Mouse (Mus musculus) liver, embryonic 14.5 days (tissue): ENCODE results near the gene Hprt. TPM values are rescaled to one million over a fixed set of nuclear protein-coding genes. Genes with fewer than 3 reads are reported as not detected.

Experiments
- ATAC-seq: fragments of 200-750 bp; cut with Nextera tagmentation; 2 replicates; pipeline ENCODE4 v1.8.0; 2017; ENCODE audit warnings: moderate number of reproducible peaks, mild to moderate bottlenecking, moderate library complexity; ENCODE audit not compliant: insufficient read depth
- DNase-seq, 3 experiments: peaks; one replicate each; pipeline ENCODE4 v3.0.0-alpha.2; 2012 to 2013; ENCODE audit warnings: low read depth in 3 of 3, low spot score in 3 of 3
- H3K27ac ChIP-seq: fragments of 300-500 bp; sonication (generic); 2 replicates; pipeline ENCODE4 v1.5.1; 2014; ENCODE audit warnings: moderate library complexity, mild to moderate bottlenecking, control low read depth, inconsistent platforms
- H3K27me3 ChIP-seq: fragments of 300-500 bp; sonication (generic); 2 replicates; pipeline ENCODE4 v1.6.1; 2014; ENCODE audit warnings: mild to moderate bottlenecking, low read length, moderate library complexity; ENCODE audit not compliant: control insufficient read depth, insufficient read depth
- H3K36me3 ChIP-seq: fragments of 300-500 bp; sonication (generic); replicated peaks from 2 replicates; pipeline ENCODE4 v1.6.1; 2014; ENCODE audit warnings: low read depth; ENCODE audit not compliant: control insufficient read depth, insufficient read depth
- H3K4me1 ChIP-seq, 2 experiments: fragments of 200-500 bp in 1 of 2; fragments of 300-500 bp in 1 of 2; sonication (generic) in 1 of 2; replicated peaks; 2 replicates each; pipeline ENCODE4 v1.6.1; 2012 to 2014; ENCODE audit warnings: antibody characterized with exemption in 1 of 2, inconsistent platforms in 1 of 2, low read length in 1 of 2; ENCODE audit not compliant: control insufficient read depth in 2 of 2, insufficient read depth in 2 of 2
- H3K4me2 ChIP-seq: fragments of 300-500 bp; sonication (generic); 2 replicates; pipeline ENCODE4 v1.6.1; 2014; ENCODE audit warnings: low read depth, mild to moderate bottlenecking, control low read depth, moderate library complexity
- H3K4me3 ChIP-seq, 2 experiments: fragments of 200-500 bp in 1 of 2; fragments of 300-500 bp in 1 of 2; sonication (generic) in 1 of 2; 2 replicates each; pipeline ENCODE4 v1.5.1; 2012 to 2014; ENCODE audit warnings: low read depth in 2 of 2, low read length in 2 of 2, mild to moderate bottlenecking in 2 of 2, control low read depth in 1 of 2, inconsistent platforms in 1 of 2, moderate library complexity in 1 of 2; ENCODE audit not compliant: insufficient read depth in 1 of 2
- H3K9ac ChIP-seq: fragments of 300-500 bp; sonication (generic); replicated peaks from 2 replicates; pipeline ENCODE4 v1.6.1; 2014; ENCODE audit warnings: mild to moderate bottlenecking, control low read depth, moderate library complexity
- H3K9me3 ChIP-seq: fragments of 300-500 bp; sonication (generic); 2 replicates; pipeline ENCODE4 v1.6.1; 2016; ENCODE audit warnings: low read length, mixed read lengths; ENCODE audit not compliant: control insufficient read depth
- CTCF ChIP-seq: IDR thresholded peaks from 2 replicates; pipeline ENCODE4 v1.5.1; 2016; ENCODE audit warnings: antibody characterized with exemption, low read depth, control low read depth
- EP300 ChIP-seq: IDR thresholded peaks from 2 replicates; pipeline ENCODE4 v1.6.1; 2016; ENCODE audit warnings: antibody characterized with exemption, low read depth
- WGBS: fragments of 180-500 bp; shearing (Covaris S2); extraction: QIAGEN DNeasy Blood & Tissue Kit; methylation state at CpG from one replicate; pipeline ENCODE4 v1.1.7; 2014; ENCODE audit not compliant: insufficient replicate concordance; 5-methylcytosine and 5-hydroxymethylcytosine counted together
- microRNA counts: library from miRNA; unstranded; fragments of <30 nt; microRNA quantifications from one replicate; lab custom pipeline; 2016
- microRNA-seq: library from miRNA; unstranded; fragments of <30 nt; microRNA quantifications from one replicate; pipeline ENCODE4, GENCODE M21; 2016
- polyA plus RNA-seq, 2 experiments: library from polyadenylated mRNA; depleted of rRNA in 1 of 2; stranded (reverse) in 1 of 2; unstranded in 1 of 2; fragments of >200 nt; fragmentation: Nextera tagmentation in 1 of 2; extraction: Ambion mirVana in 1 of 2; gene quantifications; 2 replicates each; pipeline versions ENCODE4 v1.2.1 to v1.2.3; 2012 to 2014

The Hprt gene
- polyA plus RNA-seq, 2 experiments: 68.1 to 220 TPM

DNA sequence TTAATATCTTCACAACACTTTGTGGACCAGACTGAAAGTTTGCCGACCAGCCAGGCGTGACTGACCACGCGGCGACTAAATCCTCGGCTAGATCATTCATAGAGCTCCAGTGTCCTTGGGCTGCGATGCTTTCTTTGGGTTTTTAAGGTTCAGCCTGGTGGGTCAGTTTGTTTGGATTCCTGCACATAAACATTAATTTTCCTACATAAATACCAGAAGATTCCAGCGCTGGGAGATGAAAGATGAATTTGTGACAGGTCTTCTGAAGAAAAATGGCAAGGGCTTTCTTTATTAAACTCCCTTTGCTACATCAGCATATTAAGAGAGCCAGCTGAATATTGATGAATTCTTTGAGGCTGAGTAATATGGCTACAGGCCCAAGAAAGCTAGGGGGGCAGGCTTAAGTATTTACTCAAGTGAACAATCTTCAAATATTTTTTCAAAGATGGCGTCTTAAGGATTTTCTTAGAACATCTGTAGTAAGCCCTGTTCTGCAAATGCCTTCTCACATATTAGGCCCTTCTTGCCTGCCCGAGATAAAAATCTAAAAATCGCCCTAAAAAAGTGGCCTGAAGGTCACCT, 71.6 kb downstream of the Hprt start:
- no peak for DNase-seq
- H3K4me1 ChIP-seq: peaks cover 0 to 2% of the 10 kb centered on the region in 2 experiments; a peak in 1 of 4 replicates

DNA sequence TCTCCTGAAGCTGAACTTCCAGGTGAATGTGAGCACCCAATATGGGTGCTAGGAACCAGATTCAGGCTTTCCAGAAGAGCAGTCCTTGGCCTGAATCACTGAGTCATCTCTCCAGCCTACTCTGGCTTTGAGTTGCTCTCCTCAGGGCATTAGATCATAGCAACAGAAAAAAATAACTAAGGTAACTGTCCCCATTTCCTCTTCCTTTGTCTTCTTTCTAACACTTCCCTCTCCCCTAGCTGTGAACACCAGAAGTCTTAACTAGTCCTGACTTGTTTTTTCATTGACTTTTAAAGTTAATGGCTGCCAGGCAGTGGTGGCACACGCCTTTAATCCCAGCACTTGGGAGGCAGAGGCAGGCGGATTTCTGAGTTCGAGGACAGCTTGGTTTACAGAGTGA, 76.5 kb downstream of the Hprt start:
- Histone ChIP-seq H3K4me2 (no peak overlapping the region), H3K9ac (no peak overlapping the region), H3K9me3 (no peaks in the 10 kb centered on the region), H3K4me1 (no peaks in the 10 kb centered on the region), H3K27ac (no peak overlapping the region), H3K27me3 (peaks cover 6% of the 10 kb centered on the region), H3K4me3 (no peak overlapping the region), H3K36me3 (no peaks in the 10 kb centered on the region)
- DNase-seq (no peak), ATAC-seq (no peak)
- WGBS: 58% methylated on average over 3 of the region's 3 CpGs
- TF ChIP-seq CTCF (no peak), EP300 (no peak)

More for the DNA sequence above, 71.6 kb downstream of the Hprt start:
- Histone ChIP-seq H3K36me3 (no peaks in the 10 kb centered on the region), H3K9ac (no peak overlapping the region), H3K9me3 (no peaks in the 10 kb centered on the region), H3K27ac (no peak overlapping the region), H3K4me3 (no peak overlapping the region), H3K4me2 (no peak overlapping the region; the same call in 1 of the 2 replicates), H3K27me3 (peaks cover 21% of the 10 kb centered on the region)
- 30% methylated on average over 11 of the region's 11 CpGs for WGBS
- ATAC-seq: no peak
- TF ChIP-seq EP300: no peak
- no peak for TF ChIP-seq CTCF

MicroRNAs within 50 kb of the gene (microRNA counts, 519-probe panel; counts per million panel counts)
- 6,850 counts per million, percentile 64 among the panel's probes with 10 or more counts for microRNA mmu-miR-322 (lab: Ali Mortazavi, UCI)
- microRNA mmu-miR-351 (lab: Ali Mortazavi, UCI): 69.9 counts per million
- microRNA mmu-miR-450a-3p (lab: Ali Mortazavi, UCI): 69.9 counts per million
- microRNA mmu-miR-450a-5p (lab: Ali Mortazavi, UCI): 7,144 counts per million, percentile 68 among the panel's probes with 10 or more counts
- microRNA mmu-miR-450b-3p (lab: Ali Mortazavi, UCI): 69.9 counts per million
- 69.9 counts per million for microRNA mmu-miR-450b-5p (lab: Ali Mortazavi, UCI)
- 3,034 counts per million, percentile 6 among the panel's probes with 10 or more counts for microRNA mmu-miR-503 (lab: Ali Mortazavi, UCI)
- 69.9 counts per million for microRNA mmu-miR-542-3p (lab: Ali Mortazavi, UCI)
- microRNA mmu-miR-542-5p (lab: Ali Mortazavi, UCI): 69.9 counts per million

Small RNAs within 50 kb of the gene (microRNA-seq; reads per million reads assigned to microRNA genes)
- gene Mir322 (24,948 reads per million, percentile 97 among the genes with 10 or more reads in this experiment), gene Mir351 (3,116 reads per million, percentile 84 among the genes with 10 or more reads in this experiment), gene Mir450-1 (44.4 reads per million, percentile 40 among the genes with 10 or more reads in this experiment), gene Mir450-2 (27.5 reads per million, percentile 32 among the genes with 10 or more reads in this experiment), gene Mir450b (330 reads per million, percentile 61 among the genes with 10 or more reads in this experiment), gene Mir503 (899 reads per million, percentile 72 among the genes with 10 or more reads in this experiment), gene Mir542 (897 reads per million, percentile 72 among the genes with 10 or more reads in this experiment)

Other genes with a start within 250 kb of the Hprt start
- 0.07 TPM in 1 of 2 replicates, not detected in the other for gene Ccdc160, start 196.9 kb upstream of the Hprt start, polyA plus RNA-seq (2012; rRNA removed)
- 0.09 and 0.14 TPM in 2 replicates for gene Ccdc160, start 196.9 kb upstream of the Hprt start, polyA plus RNA-seq (2014; fragmentation: Nextera tagmentation; extraction: Ambion mirVana)
- gene Phf6, start 75.9 kb upstream of the Hprt start, polyA plus RNA-seq (2012; rRNA removed): 3.5 and 4.7 TPM in 2 replicates
- gene Phf6, start 75.9 kb upstream of the Hprt start, polyA plus RNA-seq (2014; fragmentation: Nextera tagmentation; extraction: Ambion mirVana): 9.3 and 9.7 TPM in 2 replicates